Mouse (Mus musculus) left cerebral cortex, postnatal 36 days (tissue): ENCODE data around the gene Sars2. TPM values are rescaled to one million over a fixed set of nuclear protein-coding genes. Genes with fewer than 3 reads are reported as not detected.

Experiments used
- DNase-seq, 2 experiments: peaks; one replicate each; pipeline ENCODE4 v3.0.0; 2021 to 2022; ENCODE audit warnings: low spot score in 2 of 2, mixed read lengths in 1 of 2
- intact Hi-C: fragments of 180-260 bp; cut with DNase I; formaldehyde crosslinking; loops from one replicate; pipeline ENCODE4 v1.15.1; 2025
- total RNA-seq, 2 experiments: library from RNA; stranded (reverse); gene quantifications; 2 replicates each; pipeline ENCODE4 v1.2.3; 2021

The Sars2 gene
- total RNA-seq, 2 experiments from 2014 or later, result 14.9 to 15.1 TPM

- no peak for DNase-seq
- intact Hi-C loops, result loop anchor here (5.0 kb wide), 1 partner anchor 172 kb away; no protein-coding TSS in a partner anchor
These were observed 58.2 kb downstream of the Sars2 start for GRCm38 (mm10) chr7:28799994-28800393.

GRCm38 (mm10) chr7:28801451-28801850 is 59.7 kb downstream of the Sars2 start:
- intact Hi-C loops, result no loop called here
- no peak for DNase-seq

GRCm38 (mm10) chr7:28801901-28802670 is 60.3 kb downstream of the Sars2 start:
- intact Hi-C loops, result no loop called here
- DNase-seq, result no peak

- intact Hi-C loops, result no loop called here
- DNase-seq, result no peak
These were observed 61.2 kb downstream of the Sars2 start for GRCm38 (mm10) chr7:28802846-28803588.

Other genes starting within 250 kb of the Sars2 start
- gene Ifnl2, start 231.5 kb upstream of the Sars2 start, total RNA-seq, result not detected
- not detected for gene Ifnl3, start 219.2 kb upstream of the Sars2 start, total RNA-seq
- not detected for gene Sycn, start 201.1 kb upstream of the Sars2 start, total RNA-seq
- under 1 TPM; 0.27 to 0.52 TPM for gene Nccrp1, start 194.7 kb upstream of the Sars2 start, total RNA-seq
- 10 to 100 TPM; 68.7 to 68.8 TPM for gene Samd4b, start 143.8 kb upstream of the Sars2 start, total RNA-seq
- gene Pak4, start 143.8 kb upstream of the Sars2 start, total RNA-seq, result 10 to 100 TPM in 1 of 2 experiments, 1 to 10 TPM in 1; 9.0 to 10.4 TPM
- 1 to 10 TPM in 1 of 2 experiments, under 1 TPM in 1; 0.99 to 1.5 TPM for gene Acp7, start 110.7 kb upstream of the Sars2 start, total RNA-seq
- gene Fbxo27, start 49.1 kb upstream of the Sars2 start, total RNA-seq, result 10 to 100 TPM; 23.3 to 25.0 TPM
- 1 to 10 TPM; 2.0 TPM for gene Fbxo17, start 25.2 kb upstream of the Sars2 start, total RNA-seq
- gene Mrps12, start 172 bp upstream of the Sars2 start, total RNA-seq, result 10 to 100 TPM; 66.5 to 70.2 TPM
- gene Ccer2, start 14.2 kb downstream of the Sars2 start, total RNA-seq, result 1 to 10 TPM; 1.3 to 2.6 TPM
- 100 to 1,000 TPM; 142 to 169 TPM for gene Sirt2, start 24.7 kb downstream of the Sars2 start, total RNA-seq
- gene Nfkbib, start 25.5 kb downstream of the Sars2 start, total RNA-seq, result 10 to 100 TPM; 34.7 to 38.9 TPM
- 1 to 10 TPM; 2.3 to 3.1 TPM for gene Rinl, start 47.0 kb downstream of the Sars2 start, total RNA-seq
- 100 to 1,000 TPM; 414 to 415 TPM for gene Hnrnpl, start 66.5 kb downstream of the Sars2 start, total RNA-seq
- gene Ech1, start 83.2 kb downstream of the Sars2 start, total RNA-seq, result 10 to 100 TPM; 45.0 to 47.8 TPM
- gene Lgals4, start 91.9 kb downstream of the Sars2 start, total RNA-seq, result 1 to 10 TPM; 1.2 to 5.0 TPM
- gene Lgals7, start 121.9 kb downstream of the Sars2 start, total RNA-seq, result not detected
- gene Capn12, start 139.4 kb downstream of the Sars2 start, total RNA-seq, result 1 to 10 TPM in 1 of 2 experiments, under 1 TPM in 1; 0.72 to 1.4 TPM
- 100 to 1,000 TPM; 180 to 203 TPM for gene Actn4, start 220.3 kb downstream of the Sars2 start, total RNA-seq
- gene Eif3k, start 239.9 kb downstream of the Sars2 start, total RNA-seq, result 100 to 1,000 TPM; 169 to 194 TPM
- 1 to 10 TPM; 1.6 to 1.9 TPM for gene Map4k1, start 240.1 kb downstream of the Sars2 start, total RNA-seq